Mouse (Mus musculus) testis, adult 2 months (tissue): ENCODE data around the gene Prdm15.

Source experiments
- CTCF ChIP-seq: fragments of 200-500 bp; IDR thresholded peaks from 2 replicates; pipeline ENCODE4 v1.5.1; 2012; ENCODE audit warnings: low read depth, mild to moderate bottlenecking, inconsistent platforms, low read length, moderate library complexity; ENCODE audit not compliant: control insufficient read depth, insufficient read depth, insufficient replicate concordance
- POLR2A ChIP-seq: fragments of 200-500 bp; IDR thresholded peaks from 2 replicates; pipeline ENCODE4 v1.6.1; 2012; ENCODE audit warnings: low read depth, mild to moderate bottlenecking, inconsistent platforms, low read length, moderate library complexity; ENCODE audit not compliant: control insufficient read depth

DNA sequence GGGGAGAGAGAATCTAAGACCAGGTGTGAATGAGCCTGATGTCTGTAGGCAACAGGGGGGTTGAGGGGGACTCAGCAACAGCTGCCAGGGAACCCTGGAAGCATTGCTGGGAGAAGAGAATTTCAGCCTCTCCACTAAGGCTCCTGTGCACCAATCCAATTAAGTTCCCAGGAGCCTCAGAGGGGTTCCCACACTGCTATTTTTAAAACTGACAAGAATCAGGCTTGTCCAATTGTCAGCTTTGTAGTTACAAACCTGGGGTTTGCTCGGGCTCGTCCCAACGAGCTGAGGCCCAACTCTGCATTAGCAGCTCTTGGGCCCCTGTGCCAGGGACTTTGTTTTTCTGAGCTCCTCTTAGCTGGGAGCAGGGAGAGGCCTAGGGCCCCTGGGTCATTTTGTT, 92.0 kb downstream of the Prdm15 start:
- TF ChIP-seq POLR2A, result no peak
- TF ChIP-seq CTCF, result no peak
